Mouse (Mus musculus): ENCODE measurements around the gene Rassf2.

The Rassf2 gene

DNA sequence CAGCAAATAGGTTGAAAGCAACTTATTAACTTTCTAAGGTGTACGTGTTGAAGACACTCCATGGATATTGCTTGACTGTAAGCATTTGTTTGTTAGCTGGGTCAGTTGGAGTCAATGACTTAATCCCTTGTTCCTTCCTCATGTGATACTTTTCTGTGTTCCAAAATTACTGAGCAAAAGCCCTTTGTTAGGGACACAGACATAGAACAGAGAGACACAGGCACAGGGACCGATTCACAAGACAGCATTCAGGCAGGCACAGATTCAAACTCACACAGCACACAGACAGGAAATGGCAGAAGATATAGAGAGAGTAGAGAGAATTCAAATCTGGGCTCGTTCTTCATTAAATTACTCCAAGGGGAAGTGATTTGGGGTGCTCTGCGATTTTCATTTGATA, 17.3 kb upstream of the Rassf2 start:
- Histone ChIP-seq H3K36me3 (ENCODE audit: control insufficient read depth, insufficient read depth, low read length, poor library complexity, severe bottlenecking) (no peaks in the 10 kb centered on the region), H3K27me3 (ENCODE audit: control insufficient read depth, insufficient read depth, low read length, poor library complexity, severe bottlenecking) (no peaks in the 10 kb centered on the region)
- no peak for DNase-seq (ENCODE audit: low read depth, low spot score)

DNA sequence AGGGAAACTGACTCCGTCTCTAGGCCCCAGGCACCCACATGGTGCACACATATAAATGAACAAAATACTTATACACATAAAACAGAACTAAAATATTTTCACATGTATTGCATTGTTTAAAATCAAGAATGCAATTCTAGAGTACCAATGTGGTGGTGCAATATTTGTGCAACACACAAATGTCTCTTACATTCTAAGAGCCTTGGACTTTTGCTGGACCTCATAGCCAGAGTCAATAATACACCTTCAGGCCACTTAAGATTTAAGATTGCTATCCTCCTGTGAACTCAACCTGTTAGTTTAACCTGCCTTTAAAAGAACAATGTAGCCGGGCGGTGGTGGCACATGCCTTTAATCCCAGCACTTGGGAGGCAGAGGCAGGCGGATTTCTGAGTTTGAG, 16.6 kb upstream of the Rassf2 start:
- no peak for DNase-seq (ENCODE audit: low read depth, low spot score)
- no peaks in the 10 kb centered on the region for H3K36me3 ChIP-seq (ENCODE audit: control insufficient read depth, insufficient read depth, low read length, poor library complexity, severe bottlenecking)
- H3K27me3 ChIP-seq (ENCODE audit: control insufficient read depth, insufficient read depth, low read length, poor library complexity, severe bottlenecking), result no peaks in the 10 kb centered on the region

DNA sequence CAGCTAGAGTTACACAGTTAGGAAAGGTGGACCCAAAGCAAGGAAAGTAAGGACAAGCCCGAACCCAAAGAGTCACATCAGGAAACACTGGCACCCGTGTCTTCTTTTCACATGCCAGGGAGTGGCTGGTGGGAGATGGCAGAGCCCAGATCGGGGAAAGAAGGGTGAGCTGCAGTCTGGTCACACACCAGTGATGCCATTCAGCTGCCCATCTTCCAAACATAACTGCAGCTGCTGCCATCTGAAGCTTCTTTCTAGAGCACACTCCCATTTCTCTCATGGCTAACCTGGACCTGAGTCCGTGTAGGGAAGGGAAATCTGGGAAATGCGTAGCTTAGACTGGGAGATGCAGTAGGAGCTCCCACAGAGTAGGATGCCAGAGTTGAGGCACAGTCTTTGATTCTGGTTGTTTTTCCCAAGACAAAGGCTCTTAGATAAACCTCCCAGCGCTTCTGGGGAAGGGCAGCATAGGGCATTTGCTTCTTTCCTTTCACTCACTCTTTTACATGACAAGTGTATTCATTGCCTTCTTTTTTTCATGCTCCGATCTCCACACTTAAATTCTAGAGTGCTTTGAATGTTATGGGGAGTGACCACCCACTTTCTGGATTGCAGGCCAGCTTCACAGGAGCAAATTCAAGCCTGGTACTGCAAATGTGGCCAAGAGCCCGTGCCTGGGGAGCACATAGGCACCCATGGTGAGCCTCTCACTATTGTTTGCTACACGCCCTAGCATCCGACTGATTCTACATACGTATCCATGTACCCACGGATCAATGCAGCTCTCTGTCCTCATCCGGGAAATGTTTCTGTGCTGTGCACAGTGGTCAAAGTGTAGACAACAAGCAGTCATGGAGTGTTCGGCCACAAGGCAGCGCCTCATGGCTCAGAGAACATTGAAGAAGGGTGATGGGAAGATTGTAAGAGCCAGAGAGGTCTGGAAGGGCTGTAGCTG, 14.5 kb upstream of the Rassf2 start:
- DNase-seq (ENCODE audit: low read depth, low spot score), result no peak
- Histone ChIP-seq H3K27me3 (ENCODE audit: control insufficient read depth, insufficient read depth, low read length, poor library complexity, severe bottlenecking) (no peaks in the 10 kb centered on the region), H3K36me3 (ENCODE audit: control insufficient read depth, insufficient read depth, low read length, poor library complexity, severe bottlenecking) (no peaks in the 10 kb centered on the region)

- DNase-seq (ENCODE audit: low read depth, low spot score), result no peak
- Histone ChIP-seq H3K36me3 (ENCODE audit: control insufficient read depth, insufficient read depth, low read length, poor library complexity, severe bottlenecking) (no peaks in the 10 kb centered on the region), H3K27me3 (ENCODE audit: control insufficient read depth, insufficient read depth, low read length, poor library complexity, severe bottlenecking) (no peaks in the 10 kb centered on the region)
Observed at GRCm38 (mm10) chr2:132043101-132043621, 13.1 kb upstream of the Rassf2 start.

GRCm38 (mm10) chr2:132039894-132040293, 9.8 kb upstream of the Rassf2 start:
- DNase-seq (ENCODE audit: low read depth, low spot score), result peak; percentile 80
- Histone ChIP-seq H3K36me3 (ENCODE audit: control insufficient read depth, insufficient read depth, low read length, poor library complexity, severe bottlenecking) (no peaks in the 10 kb centered on the region), H3K27me3 (ENCODE audit: control insufficient read depth, insufficient read depth, low read length, poor library complexity, severe bottlenecking) (no peaks in the 10 kb centered on the region)

DNA sequence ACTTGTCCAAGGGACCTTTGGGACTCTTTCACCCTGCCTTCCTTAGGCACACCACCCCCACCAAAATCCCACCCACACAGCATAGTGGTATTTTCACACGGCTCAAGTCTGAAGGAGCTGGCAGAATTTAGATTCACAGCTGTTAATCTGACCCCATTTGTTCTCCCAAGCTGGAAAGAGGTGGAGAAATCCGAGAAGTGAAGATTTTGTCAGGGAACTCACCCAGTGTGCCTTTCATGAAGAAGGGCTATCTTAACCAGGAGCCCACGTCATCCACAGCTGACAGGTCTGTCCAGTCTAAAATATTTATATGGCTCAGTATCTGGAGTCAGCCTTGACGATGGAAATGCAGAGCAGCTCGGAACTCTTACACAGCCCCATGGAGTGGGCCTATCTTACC, 6.3 kb upstream of the Rassf2 start:
- no peaks in the 10 kb centered on the region for H3K27me3 ChIP-seq (ENCODE audit: control insufficient read depth, insufficient read depth, low read length, poor library complexity, severe bottlenecking)
- H3K36me3 ChIP-seq (ENCODE audit: control insufficient read depth, insufficient read depth, low read length, poor library complexity, severe bottlenecking), result no peaks in the 10 kb centered on the region
- no peak for DNase-seq (ENCODE audit: low read depth, low spot score)

- no peaks in the 10 kb centered on the region for H3K36me3 ChIP-seq (ENCODE audit: control insufficient read depth, insufficient read depth, low read length, poor library complexity, severe bottlenecking)
- peak; percentile 75 for DNase-seq (ENCODE audit: low read depth, low spot score)
- H3K27me3 ChIP-seq (ENCODE audit: control insufficient read depth, insufficient read depth, low read length, poor library complexity, severe bottlenecking), result no peaks in the 10 kb centered on the region
Observed at GRCm38 (mm10) chr2:132035470-132035835, 5.4 kb upstream of the Rassf2 start.

- Histone ChIP-seq H3K27me3 (ENCODE audit: control insufficient read depth, insufficient read depth, low read length, poor library complexity, severe bottlenecking) (no peaks in the 10 kb centered on the region), H3K36me3 (ENCODE audit: control insufficient read depth, insufficient read depth, low read length, poor library complexity, severe bottlenecking) (no peaks in the 10 kb centered on the region)
- DNase-seq (ENCODE audit: low read depth, low spot score), result no peak
Observed at GRCm38 (mm10) chr2:132034590-132035469, 4.8 kb upstream of the Rassf2 start.

GRCm38 (mm10) chr2:132031364-132032095, 1.5 kb upstream of the Rassf2 start:
- DNase-seq (ENCODE audit: low read depth, low spot score), result no peak
- Histone ChIP-seq H3K27me3 (ENCODE audit: control insufficient read depth, insufficient read depth, low read length, poor library complexity, severe bottlenecking) (no peaks in the 10 kb centered on the region), H3K36me3 (ENCODE audit: control insufficient read depth, insufficient read depth, low read length, poor library complexity, severe bottlenecking) (no peaks in the 10 kb centered on the region)

- no peak for DNase-seq (ENCODE audit: low read depth, low spot score)
- no peaks in the 10 kb centered on the region for H3K36me3 ChIP-seq (ENCODE audit: control insufficient read depth, insufficient read depth, low read length, poor library complexity, severe bottlenecking)
- no peaks in the 10 kb centered on the region for H3K27me3 ChIP-seq (ENCODE audit: control insufficient read depth, insufficient read depth, low read length, poor library complexity, severe bottlenecking)
Observed at GRCm38 (mm10) chr2:132030418-132031363, 633 bp upstream of the Rassf2 start.

- DNase-seq (ENCODE audit: low read depth, low spot score), result peak; percentile 80
- Histone ChIP-seq H3K36me3 (ENCODE audit: control insufficient read depth, insufficient read depth, low read length, poor library complexity, severe bottlenecking) (no peaks in the 10 kb centered on the region), H3K27me3 (ENCODE audit: control insufficient read depth, insufficient read depth, low read length, poor library complexity, severe bottlenecking) (no peaks in the 10 kb centered on the region)
Observed at GRCm38 (mm10) chr2:132028894-132029605, 1.0 kb downstream of the Rassf2 start.

GRCm38 (mm10) chr2:132028107-132028506, 2.0 kb downstream of the Rassf2 start:
- DNase-seq (ENCODE audit: low read depth, low spot score), result peak; percentile 24
- Histone ChIP-seq H3K36me3 (ENCODE audit: control insufficient read depth, insufficient read depth, low read length, poor library complexity, severe bottlenecking) (no peaks in the 10 kb centered on the region; the same call in 1 of the 2 replicates), H3K27me3 (ENCODE audit: control insufficient read depth, insufficient read depth, low read length, poor library complexity, severe bottlenecking) (no peaks in the 10 kb centered on the region)

GRCm38 (mm10) chr2:132027366-132027765, 2.7 kb downstream of the Rassf2 start:
- H3K27me3 ChIP-seq (ENCODE audit: control insufficient read depth, insufficient read depth, low read length, poor library complexity, severe bottlenecking), result no peaks in the 10 kb centered on the region
- H3K36me3 ChIP-seq (ENCODE audit: control insufficient read depth, insufficient read depth, low read length, poor library complexity, severe bottlenecking), result no peaks in the 10 kb centered on the region; the same call in none of the 2 replicates
- no peak for DNase-seq (ENCODE audit: low read depth, low spot score)

All from splenic B cell, adult 2 months (primary cell).